Mouse (Mus musculus): ENCODE measurements around the gene Lgr6. TPM values are rescaled to one million over a fixed set of nuclear protein-coding genes. Genes with fewer than 3 reads are reported as not detected.

Lgr6 gene
- total and polyA plus RNA-seq, 3 experiments: 12.2 to 21.5 (median 14.4) TPM

GRCm38 (mm10) chr1:135136500-135136899, 31.4 kb upstream of the Lgr6 start:
- intact Hi-C loops (cut with DNase I): loop anchor here (2.0 kb wide), 1 partner anchor 26 kb away; no protein-coding TSS in a partner anchor
- H3K9ac ChIP-seq (ENCODE audit: low read depth, low read length): no peak overlapping the region
- 3% methylated on average over 1 of the region's 1 CpGs for WGBS
- no peak overlapping the region for H3K27ac ChIP-seq
- no peaks in the 10 kb centered on the region for H3K4me1 ChIP-seq (ENCODE audit: control insufficient read depth, insufficient read depth, low read length)
- no peaks in the 10 kb centered on the region for H3K27me3 ChIP-seq (ENCODE audit: control insufficient read depth, insufficient read depth, low read length)
- no peak for TF ChIP-seq POLR2A (IDR thresholded peaks at IDR 0.05; ENCODE audit: insufficient read depth, low read depth, low read length)
- 0 out of 2 replicates have a peak, but pooled peaks have one; percentile 40 for TF ChIP-seq EP300 (IDR thresholded peaks at IDR 0.05; ENCODE audit: insufficient read depth, low read depth, low read length)
- peak; percentile 94 for TF ChIP-seq CTCF (IDR thresholded peaks at IDR 0.05)
- no peaks in the 10 kb centered on the region for H3K79me2 ChIP-seq (replicated peaks; ENCODE audit: control insufficient read depth, insufficient read depth, low read length)
- DNase-seq: peak; percentile 53 to 74
- no peak overlapping the region for H3K4me3 ChIP-seq
- no peaks in the 10 kb centered on the region for H3K36me3 ChIP-seq (ENCODE audit: control insufficient read depth, insufficient read depth, low read length)

GRCm38 (mm10) chr1:135135111-135135787, 30.2 kb upstream of the Lgr6 start:
- WGBS: 79% methylated on average over 8 of the region's 8 CpGs
- H3K9ac ChIP-seq (ENCODE audit: low read depth, low read length): no peak overlapping the region
- DNase-seq: no peak
- intact Hi-C loops (cut with DNase I): no loop called here
- no peaks in the 10 kb centered on the region for H3K79me2 ChIP-seq (replicated peaks; ENCODE audit: control insufficient read depth, insufficient read depth, low read length)
- TF ChIP-seq CTCF (IDR thresholded peaks at IDR 0.05) (no peak), EP300 (IDR thresholded peaks at IDR 0.05; ENCODE audit: insufficient read depth, low read depth, low read length) (no peak), POLR2A (IDR thresholded peaks at IDR 0.05; ENCODE audit: insufficient read depth, low read depth, low read length) (no peak)
- H3K27me3 ChIP-seq (ENCODE audit: control insufficient read depth, insufficient read depth, low read length): no peaks in the 10 kb centered on the region
- no peak overlapping the region for H3K4me3 ChIP-seq
- H3K4me1 ChIP-seq (ENCODE audit: control insufficient read depth, insufficient read depth, low read length): no peaks in the 10 kb centered on the region
- no peak overlapping the region for H3K27ac ChIP-seq
- H3K36me3 ChIP-seq (ENCODE audit: control insufficient read depth, insufficient read depth, low read length): no peaks in the 10 kb centered on the region

GRCm38 (mm10) chr1:135133678-135134435, 28.8 kb upstream of the Lgr6 start:
- Histone ChIP-seq H3K36me3 (ENCODE audit: control insufficient read depth, insufficient read depth, low read length) (no peaks in the 10 kb centered on the region), H3K79me2 (replicated peaks; ENCODE audit: control insufficient read depth, insufficient read depth, low read length) (no peaks in the 10 kb centered on the region), H3K27ac (no peak overlapping the region), H3K4me1 (ENCODE audit: control insufficient read depth, insufficient read depth, low read length) (no peaks in the 10 kb centered on the region), H3K9ac (ENCODE audit: low read depth, low read length) (no peak overlapping the region), H3K27me3 (ENCODE audit: control insufficient read depth, insufficient read depth, low read length) (no peaks in the 10 kb centered on the region), H3K4me3 (no peak overlapping the region)
- 83% methylated on average over 10 of the region's 10 CpGs for WGBS
- TF ChIP-seq CTCF (IDR thresholded peaks at IDR 0.05) (no peak), POLR2A (IDR thresholded peaks at IDR 0.05; ENCODE audit: insufficient read depth, low read depth, low read length) (no peak), EP300 (IDR thresholded peaks at IDR 0.05; ENCODE audit: insufficient read depth, low read depth, low read length) (no peak)
- no peak for DNase-seq
- intact Hi-C loops (cut with DNase I): no loop called here

GRCm38 (mm10) chr1:135132893-135133369, 27.9 kb upstream of the Lgr6 start:
- no peak overlapping the region for H3K4me3 ChIP-seq
- intact Hi-C loops (cut with DNase I): no loop called here
- no peaks in the 10 kb centered on the region for H3K27me3 ChIP-seq (ENCODE audit: control insufficient read depth, insufficient read depth, low read length)
- peak in 1 of 2 experiments; percentile 50 for DNase-seq
- no peaks in the 10 kb centered on the region for H3K79me2 ChIP-seq (replicated peaks; ENCODE audit: control insufficient read depth, insufficient read depth, low read length)
- H3K4me1 ChIP-seq (ENCODE audit: control insufficient read depth, insufficient read depth, low read length): no peaks in the 10 kb centered on the region
- no peak overlapping the region for H3K9ac ChIP-seq (ENCODE audit: low read depth, low read length)
- no peak overlapping the region for H3K27ac ChIP-seq
- 80% methylated on average over 9 of the region's 9 CpGs for WGBS
- H3K36me3 ChIP-seq (ENCODE audit: control insufficient read depth, insufficient read depth, low read length): no peaks in the 10 kb centered on the region
- TF ChIP-seq EP300 (IDR thresholded peaks at IDR 0.05; ENCODE audit: insufficient read depth, low read depth, low read length): no peak
- TF ChIP-seq POLR2A (IDR thresholded peaks at IDR 0.05; ENCODE audit: insufficient read depth, low read depth, low read length): no peak
- TF ChIP-seq CTCF (IDR thresholded peaks at IDR 0.05): no peak

- Histone ChIP-seq H3K36me3 (ENCODE audit: control insufficient read depth, insufficient read depth, low read length) (no peaks in the 10 kb centered on the region), H3K9ac (ENCODE audit: low read depth, low read length) (no peak within 1 kb of the TSS), H3K27ac (no peak within 1 kb of the TSS), H3K4me3 (no peak within 1 kb of the TSS), H3K79me2 (replicated peaks; ENCODE audit: control insufficient read depth, insufficient read depth, low read length) (no peaks in the 10 kb centered on the region), H3K27me3 (ENCODE audit: control insufficient read depth, insufficient read depth, low read length) (no peaks in the 10 kb centered on the region), H3K4me1 (ENCODE audit: control insufficient read depth, insufficient read depth, low read length) (no peaks in the 10 kb centered on the region)
- DNase-seq: peak; percentile 71 to 86
- intact Hi-C loops (cut with DNase I): no loop called here
- TF ChIP-seq CTCF (IDR thresholded peaks at IDR 0.05) (peak; percentile 73), EP300 (IDR thresholded peaks at IDR 0.05; ENCODE audit: insufficient read depth, low read depth, low read length) (no peak)
- WGBS: 5% methylated on average over 10 of the region's 10 CpGs
Measured at GRCm38 (mm10) chr1:135132473-135132872, 27.4 kb upstream of the Lgr6 start, which contains the start of gene Ptpn7. Ptpn7 (plus strand) TSS chr1:135132700.

- WGBS: 48% methylated on average over 8 of the region's 8 CpGs
- intact Hi-C loops (cut with DNase I): no loop called here
- H3K36me3 ChIP-seq (ENCODE audit: control insufficient read depth, insufficient read depth, low read length): no peaks in the 10 kb centered on the region
- H3K4me3 ChIP-seq: no peak overlapping the region
- H3K4me1 ChIP-seq (ENCODE audit: control insufficient read depth, insufficient read depth, low read length): no peaks in the 10 kb centered on the region
- no peak for DNase-seq
- no peak overlapping the region for H3K9ac ChIP-seq (ENCODE audit: low read depth, low read length)
- H3K27ac ChIP-seq: 0 out of 2 replicates have a peak overlapping the region, but pooled peaks have one; percentile 17
- H3K79me2 ChIP-seq (replicated peaks; ENCODE audit: control insufficient read depth, insufficient read depth, low read length): no peaks in the 10 kb centered on the region
- no peak for TF ChIP-seq CTCF (IDR thresholded peaks at IDR 0.05)
- TF ChIP-seq EP300 (IDR thresholded peaks at IDR 0.05; ENCODE audit: insufficient read depth, low read depth, low read length): no peak
- TF ChIP-seq POLR2A (IDR thresholded peaks at IDR 0.05; ENCODE audit: insufficient read depth, low read depth, low read length): no peak
- no peaks in the 10 kb centered on the region for H3K27me3 ChIP-seq (ENCODE audit: control insufficient read depth, insufficient read depth, low read length)
Measured at GRCm38 (mm10) chr1:135131560-135131959, 26.5 kb upstream of the Lgr6 start.
